Mouse (Mus musculus): ENCODE data around the gene Spn.

DNA sequence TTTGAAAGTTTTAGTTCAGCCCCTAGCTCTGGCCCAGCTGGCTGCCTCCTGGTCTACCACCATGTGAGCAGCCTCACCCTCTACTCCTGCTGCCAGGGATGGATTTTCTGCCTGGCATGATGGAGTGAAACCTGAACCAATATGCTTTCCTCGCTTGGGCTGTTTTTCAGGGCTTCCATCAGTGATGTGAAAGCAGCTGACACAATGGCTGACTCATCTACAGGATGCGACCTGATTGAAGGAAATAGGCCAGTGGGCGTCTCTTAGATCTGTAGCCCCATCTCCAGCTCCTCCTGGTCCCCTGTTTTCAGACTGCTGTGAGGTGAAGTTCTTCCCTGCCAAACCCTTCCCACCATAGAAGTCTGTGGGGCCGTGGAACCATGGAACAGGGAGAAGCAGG lies 39.3 kb upstream of the Spn start:
- no peak for TF ChIP-seq CTCF (IDR thresholded peaks at IDR 0.05; ENCODE audit: extremely low read depth, insufficient read length, insufficient replicate concordance, low read depth, low read length)
- TF ChIP-seq POLR2A (IDR thresholded peaks at IDR 0.05; ENCODE audit: low read depth, low read length) = no peak
